Mouse (Mus musculus): ENCODE measurements around the gene Arl5c.
A peak's percentile ranks its signal among the peaks of the same experiment; 100 is the strongest.
"Not testable (repeated sequence)": the region's sequence is repeated elsewhere in the genome, so short reads cannot be mapped to it uniquely, and the experiment has no call there.

The Arl5c gene

DNA sequence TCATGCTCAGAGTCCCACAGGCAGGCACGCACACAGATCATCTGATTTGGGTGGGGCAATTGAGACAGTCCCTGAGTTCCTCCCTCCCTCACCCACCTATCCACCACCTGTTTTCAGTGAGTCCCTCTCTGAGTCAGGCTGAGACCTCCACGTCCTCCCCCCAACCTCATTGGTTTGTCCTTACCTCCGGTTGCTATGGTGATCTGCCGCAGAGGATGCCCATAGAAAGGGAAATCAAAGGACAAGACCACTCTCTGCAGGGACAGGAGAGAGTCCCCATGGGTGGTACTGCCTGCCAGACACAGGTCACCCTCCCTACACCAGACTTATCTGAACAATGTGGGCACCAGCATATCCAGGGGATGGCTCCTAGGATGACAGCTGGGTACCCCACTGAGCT, 40.1 kb downstream of the Arl5c start:
- no peak for DNase-seq

DNA sequence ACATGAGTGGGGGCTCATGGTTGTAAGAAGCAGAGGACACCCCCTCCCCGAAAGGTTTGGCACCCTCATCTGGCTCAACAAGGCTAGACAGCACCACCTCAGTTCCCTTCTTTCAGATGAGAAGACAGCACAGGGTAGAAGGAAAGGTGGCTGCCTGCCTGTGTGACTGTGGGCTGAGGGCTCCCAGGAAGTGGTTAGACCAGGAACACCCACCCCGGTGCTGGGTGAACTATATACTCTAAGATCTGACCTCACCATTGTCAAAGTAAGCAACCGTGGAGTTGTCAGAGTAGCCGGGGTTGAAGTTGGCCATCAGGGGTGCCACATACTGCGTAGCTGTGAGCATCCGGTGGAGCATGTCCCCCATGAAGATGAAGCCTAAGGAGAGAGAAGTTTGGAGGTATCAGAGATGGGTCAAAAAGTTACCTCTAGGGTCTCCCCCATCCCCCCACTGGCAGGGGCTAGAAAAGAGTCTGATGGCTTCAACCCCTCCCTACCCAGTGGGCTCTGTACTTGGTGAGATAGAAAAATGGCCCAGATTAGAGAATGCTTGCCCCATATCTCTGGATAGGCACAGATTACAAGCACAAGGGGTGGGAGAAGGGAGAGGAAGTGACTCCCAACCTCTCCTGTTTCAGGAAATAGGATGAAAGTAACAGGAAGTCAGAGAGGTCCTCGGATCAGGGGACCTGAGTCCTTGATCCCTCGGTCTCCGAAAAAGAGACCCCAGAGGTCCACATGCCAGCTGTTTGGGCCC, 40.7 kb downstream of the Arl5c start:
- no peak for DNase-seq

GRCm38 (mm10) chr11:97954469-97955141, 41.4 kb downstream of the Arl5c start:
- no peak for DNase-seq

DNA sequence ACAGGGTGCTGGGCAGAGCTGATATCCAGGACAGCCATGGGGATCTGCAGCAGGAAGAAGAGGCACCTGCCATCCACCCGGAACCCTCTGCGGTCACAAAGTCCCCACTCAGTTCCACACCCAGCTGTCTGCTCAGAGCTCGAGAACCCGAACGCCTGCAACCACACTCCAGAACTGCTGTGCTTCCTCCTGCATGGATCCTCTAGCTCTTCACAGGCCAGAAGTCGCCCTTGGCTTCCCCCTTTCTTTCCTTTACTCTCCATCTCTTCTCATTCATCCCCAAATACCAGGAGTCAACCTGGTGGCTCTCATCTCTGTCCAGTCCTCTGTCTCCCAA, 42.1 kb downstream of the Arl5c start:
- no peak for DNase-seq

- DNase-seq, result no peak
These were observed 42.6 kb downstream of the Arl5c start for GRCm38 (mm10) chr11:97953179-97953938.

DNA sequence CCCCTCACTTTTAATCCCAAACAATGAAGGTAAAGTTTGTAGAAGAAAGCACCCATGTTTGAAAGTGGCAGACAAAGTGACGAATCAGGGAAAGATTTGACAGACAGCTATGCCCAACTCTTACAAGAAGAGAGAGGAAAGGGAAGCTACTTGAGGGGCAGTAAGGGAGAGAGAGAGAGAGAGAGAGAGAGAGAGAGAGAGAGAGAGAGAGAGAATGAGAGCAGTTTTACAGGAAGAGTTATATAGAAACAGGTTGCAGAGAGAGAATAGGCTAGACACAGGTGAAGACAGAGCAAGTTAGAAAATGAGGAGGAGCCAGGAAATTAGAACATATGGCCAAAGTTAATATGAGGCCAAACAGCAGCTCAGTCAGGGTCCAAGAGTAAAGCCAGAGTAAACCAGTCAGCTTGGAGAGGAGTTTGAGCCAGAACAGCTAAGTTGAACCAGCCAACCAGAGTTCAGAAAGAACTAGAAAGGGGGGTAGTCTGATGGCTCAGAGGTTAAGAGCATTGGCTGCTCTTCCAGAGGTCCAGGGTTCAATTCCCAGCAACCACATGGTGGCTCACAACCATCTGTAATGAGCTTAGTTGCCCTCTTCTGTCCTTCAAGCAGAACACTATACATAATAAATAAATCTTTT, 43.5 kb downstream of the Arl5c start:
- DNase-seq, result no peak

DNA sequence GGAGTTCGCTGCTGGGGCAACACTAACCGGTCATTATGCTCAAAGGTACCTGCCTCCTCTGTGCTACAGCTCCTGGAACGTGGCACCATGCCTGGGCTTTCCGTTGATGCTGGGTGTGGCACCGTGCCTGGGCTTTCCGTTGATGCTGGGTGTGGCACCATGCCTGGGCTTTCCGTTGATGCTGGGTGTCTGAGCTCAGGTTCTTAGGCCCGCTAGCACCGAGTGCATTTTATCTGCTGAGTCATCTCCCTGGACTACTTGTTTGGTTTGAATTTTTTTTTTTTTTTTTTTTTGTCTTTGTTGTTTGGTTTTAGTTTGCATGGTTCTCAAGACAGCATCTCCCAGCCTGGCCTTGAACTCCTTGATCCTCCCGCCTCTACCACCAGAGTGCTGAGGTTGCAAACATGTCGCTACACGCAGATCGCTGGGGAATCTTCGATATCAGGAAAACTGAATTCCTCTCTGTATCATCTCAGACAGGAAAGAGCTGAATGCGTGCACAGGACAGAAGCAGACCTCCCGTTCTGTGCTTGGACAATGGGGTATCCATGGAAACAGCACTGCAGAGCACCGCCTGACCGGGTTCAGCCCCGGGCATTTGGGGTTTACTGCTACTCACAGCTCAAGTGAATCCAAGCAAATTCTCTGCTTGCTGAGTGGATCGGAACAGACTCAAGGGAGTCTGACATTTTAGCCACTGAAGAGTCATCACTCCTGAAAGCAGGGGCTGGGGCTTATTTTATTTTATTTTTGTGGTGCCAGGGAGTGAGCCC, 46.1 kb downstream of the Arl5c start:
- DNase-seq, result no peak

GRCm38 (mm10) chr11:97947426-97947825, 48.6 kb downstream of the Arl5c start:
- DNase-seq, result peak in 1 of 2 experiments; percentile 69

DNA sequence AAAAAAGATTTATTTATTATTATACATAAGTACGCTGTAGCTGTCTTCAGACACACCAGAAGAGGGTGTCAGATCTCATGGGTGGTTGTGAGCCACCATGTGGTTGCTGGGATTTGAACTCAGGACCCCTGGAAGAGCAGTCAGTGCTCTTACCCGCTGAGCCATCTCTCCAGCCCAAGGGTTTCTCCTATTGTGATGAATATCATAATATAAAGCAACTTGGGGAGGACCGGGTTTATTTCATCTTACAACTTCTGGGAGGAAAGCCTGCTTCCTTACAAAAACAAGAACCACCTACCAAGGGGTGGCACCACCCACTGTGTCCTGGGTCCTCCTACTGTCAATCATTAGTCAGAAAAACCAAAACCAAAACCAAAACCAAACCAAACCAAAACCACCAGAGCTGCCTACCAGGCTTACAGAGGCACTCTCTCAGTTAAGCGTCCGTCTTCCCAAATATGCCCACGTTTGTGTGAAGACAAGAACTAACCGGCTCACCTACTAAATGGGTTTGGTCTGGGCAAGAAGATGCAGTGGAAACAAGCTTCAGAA, 50.2 kb downstream of the Arl5c start:
- not testable (repeated sequence) for DNase-seq

DNA sequence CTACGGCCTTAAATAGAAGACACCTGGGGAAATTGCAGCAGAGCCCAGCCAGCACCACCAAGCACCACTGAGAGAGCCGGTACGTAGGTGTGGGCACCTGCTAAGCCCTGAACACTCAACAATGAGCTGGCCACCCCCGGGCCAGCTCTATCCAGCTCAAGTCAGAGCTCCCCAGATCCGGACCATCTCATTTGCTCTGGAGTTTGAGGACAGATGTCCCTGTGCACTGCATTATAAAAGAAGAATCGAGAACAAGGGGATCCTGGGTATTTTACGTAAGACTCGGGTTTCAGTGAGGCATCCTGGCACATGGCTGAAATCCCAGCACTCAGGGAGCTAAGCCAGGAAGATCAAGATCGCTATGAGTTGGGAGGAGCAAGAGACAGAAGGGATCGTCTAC, 51.0 kb downstream of the Arl5c start:
- DNase-seq, result no peak

- no peak for DNase-seq
These were observed 52.7 kb downstream of the Arl5c start for GRCm38 (mm10) chr11:97943256-97943655.

- no peak for DNase-seq
These were observed 53.4 kb downstream of the Arl5c start for GRCm38 (mm10) chr11:97942420-97943111.

Data from kidney, adult 8-10 months (tissue).